Mouse (Mus musculus): ENCODE measurements around the gene Tmem132d.

DNA sequence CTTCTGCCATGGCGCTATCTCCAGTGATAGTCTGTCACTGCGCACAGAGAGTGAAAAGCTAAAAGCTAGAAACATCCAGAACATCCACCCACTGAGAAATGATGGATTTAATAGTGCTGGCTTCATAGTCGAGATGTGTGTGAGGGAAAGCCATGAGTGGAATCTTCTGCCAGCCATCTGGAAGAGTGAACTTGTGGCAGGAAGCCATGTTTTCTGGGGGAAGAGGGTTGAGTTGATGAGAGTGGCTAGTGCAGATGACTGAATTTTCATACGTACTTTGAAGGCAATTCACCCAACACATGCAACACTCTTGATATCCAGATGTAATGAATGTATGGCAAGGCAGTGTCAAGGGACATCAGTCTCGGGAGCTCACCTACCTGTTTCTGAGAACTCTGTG lies 342.3 kb downstream of the Tmem132d start:
- TF ChIP-seq CTCF (conservative IDR thresholded peaks at IDR 0.05; ENCODE audit: insufficient read depth, insufficient read length, low read depth, low read length) (no peak), POLR2A (IDR thresholded peaks at IDR 0.05; ENCODE audit: low read depth, low read length) (no peak)
